Mouse (Mus musculus) intestine, embryonic 16.5 days (tissue): Measurements from ENCODE around the gene Agps. TPM values are rescaled to one million over a fixed set of nuclear protein-coding genes. Genes with fewer than 3 reads are reported as not detected.
A peak's percentile ranks its signal among the peaks of the same experiment; 100 is the strongest.
"Not testable (repeated sequence)": the region's sequence is repeated elsewhere in the genome, so short reads cannot be mapped to it uniquely, and the experiment has no call there.

Experiments
- ATAC-seq: fragments of 200-750 bp; cut with Nextera tagmentation; 2 replicates; pipeline ENCODE4 v1.8.0; 2017; ENCODE audit warnings: moderate TSS enrichment, moderate library complexity
- H3K27ac ChIP-seq: fragments of 300-500 bp; sonication (generic); 2 replicates; pipeline ENCODE4 v1.5.1; 2014; ENCODE audit warnings: mild to moderate bottlenecking, low read length
- H3K27me3 ChIP-seq: fragments of 300-500 bp; sonication (generic); replicated peaks from 2 replicates; pipeline ENCODE4 v1.6.1; 2014; ENCODE audit warnings: low read length, control low read depth, mixed read lengths; ENCODE audit not compliant: control insufficient read depth, insufficient read depth
- H3K36me3 ChIP-seq: fragments of 300-500 bp; sonication (generic); 2 replicates; pipeline ENCODE4 v1.6.1; 2014; ENCODE audit warnings: low read length, control low read depth; ENCODE audit not compliant: control insufficient read depth, insufficient read depth
- H3K4me1 ChIP-seq: fragments of 300-500 bp; sonication (generic); 2 replicates; pipeline ENCODE4 v1.6.1; 2014; ENCODE audit warnings: low read length, control low read depth, mixed read lengths; ENCODE audit not compliant: control insufficient read depth, insufficient read depth
- H3K4me2 ChIP-seq: fragments of 300-500 bp; sonication (generic); 2 replicates; pipeline ENCODE4 v1.6.1; 2014; ENCODE audit warnings: low read depth, low read length, control low read depth
- H3K4me3 ChIP-seq: fragments of 300-500 bp; sonication (generic); 2 replicates; pipeline ENCODE4 v1.5.1; 2014; ENCODE audit warnings: mild to moderate bottlenecking, low read length
- H3K9ac ChIP-seq: fragments of 300-500 bp; sonication (generic); 2 replicates; pipeline ENCODE4 v1.6.1; 2014; ENCODE audit warnings: low read depth, low read length
- H3K9me3 ChIP-seq: fragments of 300-500 bp; sonication (generic); 2 replicates; pipeline ENCODE4 v1.6.1; 2016; ENCODE audit warnings: low read length, control low read depth; ENCODE audit not compliant: control insufficient read depth
- WGBS: fragments of 180-500 bp; shearing (Covaris S2); extraction: QIAGEN DNeasy Blood & Tissue Kit; methylation state at CpG from one replicate; pipeline ENCODE4 v1.1.7; 2014; 5-methylcytosine and 5-hydroxymethylcytosine counted together
- polyA plus RNA-seq: library from polyadenylated mRNA; unstranded; fragments of >200 nt; fragmentation: Nextera tagmentation; extraction: Ambion mirVana; gene quantifications from 2 replicates; pipeline ENCODE4 v1.2.1, GENCODE M21; 2015

Agps gene
- polyA plus RNA-seq, 1 experiment from 2014 or later = 18.3 TPM

GRCm38 (mm10) chr2:75936685-75937084, 104.7 kb downstream of the Agps start:
- H3K36me3 ChIP-seq, H3K4me3 ChIP-seq, H3K4me2 ChIP-seq, ATAC-seq, H3K9ac ChIP-seq, H3K9me3 ChIP-seq, H3K27ac ChIP-seq, H3K4me1 ChIP-seq, H3K27me3 ChIP-seq: not testable (repeated sequence)
- 91% methylated on average over 2 of the region's 2 CpGs for WGBS

DNA sequence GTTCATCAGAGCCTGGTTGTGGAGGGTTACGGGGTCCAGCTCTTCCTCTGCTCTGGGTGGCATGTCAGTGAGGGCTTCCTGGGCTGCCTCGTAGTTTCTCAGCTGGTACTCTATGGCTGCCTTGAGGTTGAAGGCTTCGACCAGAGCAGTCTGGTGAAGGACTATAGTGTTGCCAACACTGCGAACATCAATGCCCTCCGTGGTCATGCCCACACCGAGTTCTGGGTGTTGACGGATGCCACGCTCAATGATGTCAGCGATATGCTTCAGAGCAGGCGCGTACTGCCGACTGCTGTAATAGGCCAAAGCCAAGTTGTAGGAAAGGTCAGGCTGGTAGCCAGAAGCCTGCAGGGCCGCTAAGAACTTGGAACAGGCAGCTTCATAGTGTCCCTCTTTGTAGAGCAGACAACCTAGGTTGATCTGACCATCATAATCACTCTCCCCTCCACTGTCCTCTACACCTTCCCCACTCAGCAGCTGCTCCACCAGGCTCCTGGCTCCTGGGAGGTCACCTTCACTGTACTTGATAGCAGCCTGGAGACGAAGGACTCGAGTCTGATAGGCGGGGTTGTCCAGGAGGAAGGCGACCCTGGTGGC, 105.6 kb downstream of the Agps start:
- 63% methylated on average over 15 of the region's 17 CpGs for WGBS
- not testable (repeated sequence) for H3K36me3 ChIP-seq, H3K27ac ChIP-seq, ATAC-seq, H3K27me3 ChIP-seq, H3K4me1 ChIP-seq, H3K9me3 ChIP-seq
- H3K4me3 ChIP-seq = peak overlapping the region; percentile 60
- peak overlapping the region; percentile 69; the same call in 1 of the 2 replicates for H3K9ac ChIP-seq
- peak overlapping the region; percentile 49 for H3K4me2 ChIP-seq

DNA sequence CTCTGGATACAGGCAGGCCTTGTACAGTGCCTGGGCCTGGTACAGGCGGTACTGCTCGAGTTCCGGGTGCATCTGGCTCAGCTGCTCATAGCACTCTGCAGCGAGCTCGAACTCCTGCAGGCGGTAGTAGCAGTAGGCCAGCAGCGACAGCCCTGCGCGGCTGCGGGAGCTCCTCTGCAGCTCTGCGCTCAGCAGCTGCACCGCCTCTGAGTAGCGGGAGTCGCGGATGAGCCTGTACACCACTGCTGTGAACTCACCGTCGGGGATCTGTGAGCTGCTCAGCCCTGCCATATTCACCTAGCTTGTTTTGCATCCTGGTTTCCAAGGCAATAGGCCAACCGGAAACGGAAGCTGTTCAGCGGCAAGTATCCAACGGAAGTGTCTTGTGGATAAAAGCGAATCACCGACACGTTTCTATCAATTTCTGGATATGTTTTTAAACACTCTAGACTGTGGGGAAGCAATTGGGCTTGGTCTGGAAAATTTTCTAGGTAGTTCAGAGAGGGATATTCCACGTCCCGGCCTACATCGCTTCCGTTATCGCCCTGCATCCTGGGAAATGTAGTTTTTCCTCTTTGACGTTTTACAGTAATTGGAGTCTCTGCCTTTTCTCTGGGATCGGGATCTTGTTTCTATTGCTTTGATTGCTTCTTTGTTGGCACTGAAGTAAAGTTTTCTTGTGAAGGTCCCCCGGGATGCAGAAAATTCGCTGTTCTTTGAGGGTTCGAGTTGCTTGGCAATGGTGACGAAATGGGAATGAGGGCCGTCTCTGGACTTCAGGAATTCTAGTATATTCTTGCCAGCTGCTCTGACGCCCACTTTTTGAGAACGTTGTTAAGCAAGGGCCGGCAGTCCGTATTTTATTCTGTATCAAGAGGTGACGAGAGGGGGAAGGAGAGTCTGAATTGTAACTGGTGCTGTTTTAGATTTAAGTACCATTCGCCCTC, 106.4 kb downstream of the Agps start, which contains the start of gene Ttc30b:
Gene Ttc30b (minus strand): TSS at position 469 of the 947 bp plus-strand sequence.
- H3K27ac ChIP-seq = peak within 1 kb of the TSS; percentile 63; the same call in 1 of the 2 replicates
- peaks cover 2% of the 10 kb centered on the region; the same call in 1 of the 2 replicates for H3K4me1 ChIP-seq
- H3K9me3 ChIP-seq = no peaks in the 10 kb centered on the region
- ATAC-seq = peak; percentile 92
- H3K36me3 ChIP-seq = no peaks in the 10 kb centered on the region
- peak within 1 kb of the TSS; percentile 76 for H3K4me2 ChIP-seq
- H3K9ac ChIP-seq = peak within 1 kb of the TSS; percentile 69
- WGBS = 3% methylated on average over 40 of the region's 42 CpGs
- H3K4me3 ChIP-seq = peak within 1 kb of the TSS; percentile 60
- no peaks in the 10 kb centered on the region for H3K27me3 ChIP-seq

DNA sequence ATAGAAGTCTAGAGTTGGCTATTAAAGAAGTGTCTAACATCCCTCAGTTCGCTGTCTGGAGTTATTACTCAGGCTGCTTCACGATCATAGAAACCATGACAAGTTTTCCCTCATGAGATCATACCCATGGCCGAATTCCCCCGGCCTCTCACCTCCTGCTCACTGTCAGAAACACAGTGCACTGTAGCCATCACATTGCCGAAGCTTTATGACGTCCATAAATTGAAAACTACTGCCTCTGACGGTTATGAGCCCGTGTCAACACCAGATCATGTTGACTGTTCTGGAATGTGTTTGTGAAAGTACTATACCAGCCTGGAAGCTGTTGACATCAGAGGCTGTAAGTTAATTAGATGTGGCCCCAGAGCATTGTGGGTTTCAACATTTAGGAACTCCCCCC, 118.7 kb downstream of the Agps start:
- no peak overlapping the region for H3K9ac ChIP-seq
- H3K36me3 ChIP-seq = no peaks in the 10 kb centered on the region
- no peak overlapping the region for H3K27ac ChIP-seq
- no peak overlapping the region for H3K4me3 ChIP-seq
- no peak for ATAC-seq
- H3K27me3 ChIP-seq = no peaks in the 10 kb centered on the region
- no peak overlapping the region for H3K4me2 ChIP-seq
- WGBS = 67% methylated on average over 8 of the region's 8 CpGs
- no peaks in the 10 kb centered on the region for H3K9me3 ChIP-seq
- H3K4me1 ChIP-seq = no peaks in the 10 kb centered on the region

DNA sequence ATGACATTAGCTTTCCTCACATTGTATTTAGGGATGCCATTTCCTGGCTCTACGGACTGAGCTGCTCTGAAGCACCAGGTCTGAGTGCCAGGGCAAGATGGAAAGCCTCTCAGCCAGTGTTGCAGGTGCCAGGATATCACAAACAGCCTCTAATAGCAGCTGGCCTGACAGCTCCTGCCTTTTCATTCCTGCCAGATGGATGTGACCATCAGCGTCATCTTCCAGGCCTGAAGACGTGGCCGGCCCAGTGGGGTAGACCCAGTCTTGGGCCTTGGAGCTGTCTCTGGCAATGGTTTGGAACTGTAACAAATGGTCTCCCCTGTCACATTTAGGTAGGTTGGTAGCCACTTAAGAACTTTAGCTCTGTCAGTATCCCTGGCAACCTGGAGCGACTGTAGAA, 121.3 kb downstream of the Agps start:
- no peak overlapping the region for H3K4me2 ChIP-seq
- no peaks in the 10 kb centered on the region for H3K9me3 ChIP-seq
- no peak for ATAC-seq
- no peak overlapping the region for H3K4me3 ChIP-seq
- 94% methylated on average over 5 of the region's 5 CpGs for WGBS
- no peak overlapping the region for H3K27ac ChIP-seq
- no peaks in the 10 kb centered on the region for H3K27me3 ChIP-seq
- H3K9ac ChIP-seq = no peak overlapping the region
- no peaks in the 10 kb centered on the region for H3K36me3 ChIP-seq
- no peaks in the 10 kb centered on the region for H3K4me1 ChIP-seq

DNA sequence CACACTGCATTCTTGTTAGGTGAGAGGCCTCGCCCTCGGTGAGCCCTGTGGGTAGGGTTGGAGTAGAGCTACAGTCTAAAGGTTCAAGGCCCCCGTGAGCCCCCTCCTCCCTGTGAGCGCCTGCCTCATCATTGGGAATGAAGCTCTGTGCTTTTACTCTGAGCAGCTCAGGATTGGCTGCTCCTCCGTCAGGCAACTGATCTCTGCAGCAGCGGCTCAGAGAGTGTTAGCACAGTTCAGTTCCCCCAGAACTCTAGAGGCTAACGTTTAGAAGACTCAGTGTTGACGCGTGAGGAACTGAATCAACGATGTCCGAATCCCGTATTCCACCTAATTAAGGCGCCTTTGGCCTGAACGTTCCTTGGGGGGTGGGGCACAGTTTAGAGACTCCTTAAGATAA, 123.7 kb downstream of the Agps start:
- Histone ChIP-seq H3K27me3 (no peaks in the 10 kb centered on the region), H3K9ac (no peak overlapping the region), H3K27ac (no peak overlapping the region), H3K4me1 (peaks cover 15% of the 10 kb centered on the region), H3K36me3 (no peaks in the 10 kb centered on the region), H3K9me3 (no peaks in the 10 kb centered on the region), H3K4me2 (no peak overlapping the region), H3K4me3 (no peak overlapping the region)
- 52% methylated on average over 14 of the region's 14 CpGs for WGBS
- no peak for ATAC-seq

GRCm38 (mm10) chr2:75959183-75959849, 127.3 kb downstream of the Agps start:
- H3K27me3 ChIP-seq = no peaks in the 10 kb centered on the region
- peak overlapping the region; percentile 59; the same call in 1 of the 2 replicates for H3K27ac ChIP-seq
- WGBS = 28% methylated on average over 18 of the region's 18 CpGs
- no peaks in the 10 kb centered on the region for H3K36me3 ChIP-seq
- H3K4me3 ChIP-seq = no peak overlapping the region; the same call in none of the 2 replicates
- peaks cover 19% of the 10 kb centered on the region for H3K4me1 ChIP-seq
- H3K9me3 ChIP-seq = no peaks in the 10 kb centered on the region
- peak; percentile 57; the same call in 1 of the 2 replicates for ATAC-seq
- peak overlapping the region; percentile 58; the same call in 1 of the 2 replicates for H3K9ac ChIP-seq
- H3K4me2 ChIP-seq = peak overlapping the region; percentile 36

GRCm38 (mm10) chr2:75959850-75960365, 127.9 kb downstream of the Agps start:
- no peaks in the 10 kb centered on the region for H3K36me3 ChIP-seq
- peaks cover 22% of the 10 kb centered on the region for H3K4me1 ChIP-seq
- no peaks in the 10 kb centered on the region for H3K9me3 ChIP-seq
- 0 out of 2 replicates have a peak, but pooled peaks have one; percentile 19 for ATAC-seq
- H3K4me2 ChIP-seq = peak overlapping the region; percentile 36
- WGBS = 18% methylated on average over 15 of the region's 15 CpGs
- peak overlapping the region; percentile 58 for H3K9ac ChIP-seq
- H3K27me3 ChIP-seq = no peaks in the 10 kb centered on the region
- peak overlapping the region; percentile 59 for H3K27ac ChIP-seq
- H3K4me3 ChIP-seq = no peak overlapping the region; the same call in 1 of the 2 replicates
